Mouse (Mus musculus) c-Kit-positive CD71-positive TER-119-positive erythroid progenitor cells, embryonic 14.5 days (primary cell): Measurements from ENCODE around the gene Cntnap2.
"Not testable (repeated sequence)": the region's sequence is repeated elsewhere in the genome, so short reads cannot be mapped to it uniquely, and the experiment has no call there.

Experiments used
- DNase-seq: peaks from one replicate; pipeline ENCODE4 v3.0.0-alpha.2; 2013; ENCODE audit warnings: low spot score

Gene Cntnap2

GRCm38 (mm10) chr6:47175356-47176156, 2116.4 kb downstream of the Cntnap2 start:
- DNase-seq: not testable (repeated sequence)

GRCm38 (mm10) chr6:47176157-47176555, 2117.0 kb downstream of the Cntnap2 start:
- not testable (repeated sequence) for DNase-seq

DNA sequence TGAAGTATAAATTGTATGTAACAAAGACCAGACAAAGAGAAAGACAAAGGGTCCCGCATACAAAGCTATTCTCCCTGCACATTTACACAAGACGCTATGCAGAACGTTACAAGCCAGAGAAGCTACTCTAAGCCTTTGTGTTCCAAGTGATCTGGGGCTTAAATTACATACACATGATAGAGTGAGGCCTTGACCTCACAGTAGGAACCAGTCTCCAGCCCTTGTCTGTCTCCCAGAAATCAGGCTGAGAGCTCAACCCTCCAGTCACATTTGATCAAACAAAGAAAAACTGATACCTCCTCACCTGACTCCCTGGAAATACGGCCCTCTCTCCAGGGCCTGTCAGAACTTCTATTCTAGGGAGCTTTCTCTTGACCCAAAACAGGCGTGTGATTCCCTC, 2122.2 kb downstream of the Cntnap2 start:
- not testable (repeated sequence) for DNase-seq

DNA sequence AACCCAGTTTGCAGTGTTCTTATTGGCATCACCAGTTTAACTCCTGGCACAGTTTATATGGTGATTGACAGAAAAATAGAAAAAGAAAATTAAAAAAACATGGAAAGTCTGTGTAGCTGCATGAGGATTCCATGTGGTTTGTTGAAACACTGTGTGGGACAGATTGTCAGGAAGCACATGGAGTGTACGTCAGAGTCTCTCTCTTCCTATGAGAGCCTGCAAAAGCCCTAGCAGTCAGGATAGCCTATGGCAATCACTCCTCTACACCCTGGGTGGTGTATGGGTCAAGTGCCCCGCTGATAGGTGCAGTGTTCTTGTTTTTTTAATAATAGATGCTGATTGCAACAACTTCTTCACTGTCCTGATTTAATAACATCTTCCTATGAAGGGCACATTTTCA, 2123.1 kb downstream of the Cntnap2 start:
- no peak for DNase-seq

DNA sequence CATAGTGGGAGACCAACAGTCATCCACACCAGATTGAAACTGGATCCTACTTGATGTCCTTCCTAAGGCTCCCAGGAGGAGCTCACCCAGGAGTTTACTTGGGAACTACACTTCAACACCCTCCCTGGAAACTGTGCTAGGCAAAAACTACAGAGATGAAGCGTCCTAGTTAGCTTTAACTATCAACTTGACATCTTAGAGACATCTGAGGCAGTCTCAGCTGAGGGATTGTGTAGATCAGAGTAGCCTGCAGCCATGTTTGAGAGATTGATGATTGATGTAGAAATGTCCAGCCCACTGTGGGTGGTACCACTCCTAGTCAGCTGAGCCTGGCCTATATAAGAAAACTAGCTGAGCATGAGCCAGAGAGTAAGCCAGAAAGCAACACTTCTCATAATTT, 2123.6 kb downstream of the Cntnap2 start:
- DNase-seq: no peak

- DNase-seq: not testable (repeated sequence)
Measured at GRCm38 (mm10) chr6:47183850-47184249, 2124.7 kb downstream of the Cntnap2 start.

DNA sequence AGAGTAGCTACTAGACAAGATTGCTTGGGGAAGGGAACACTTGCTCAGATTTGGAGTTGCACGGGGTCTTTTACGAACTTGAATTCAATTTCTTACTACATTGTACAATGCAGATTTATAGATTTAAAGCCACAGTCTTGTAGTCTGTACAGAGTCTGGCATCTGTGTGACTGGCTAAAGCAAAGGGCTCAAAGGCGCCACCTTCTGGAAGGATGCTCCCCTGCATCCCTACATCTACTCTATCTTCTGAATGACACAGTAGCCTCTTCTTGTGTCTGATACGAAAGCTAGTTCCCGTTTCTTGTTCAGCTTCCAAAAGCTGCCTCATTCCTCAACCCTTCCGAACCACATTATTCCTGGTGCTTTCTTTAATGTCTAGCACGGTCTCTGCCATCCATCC, 2129.0 kb downstream of the Cntnap2 start:
- DNase-seq: peak; percentile 57

DNA sequence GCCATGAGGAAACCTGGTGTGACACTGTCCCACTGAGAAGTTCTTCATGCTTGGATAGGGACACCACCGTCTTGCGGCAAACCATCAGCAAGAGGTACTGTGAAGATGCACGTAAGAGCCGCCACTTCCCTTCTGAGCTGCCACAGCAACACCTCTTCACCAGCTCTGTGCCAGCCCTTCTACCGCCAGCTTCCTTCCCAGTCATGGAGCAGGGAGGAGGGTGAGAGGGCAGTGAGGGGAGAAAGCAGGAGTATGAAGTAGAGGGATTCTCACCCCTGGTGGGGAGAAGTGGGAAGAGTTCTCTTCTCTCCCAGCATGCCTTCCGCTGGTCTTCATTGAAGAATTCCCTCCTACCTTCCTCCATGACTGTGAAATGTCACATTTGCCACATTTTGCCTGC, 2129.4 kb downstream of the Cntnap2 start:
- DNase-seq: not testable (repeated sequence)

GRCm38 (mm10) chr6:47190282-47190681, 2131.1 kb downstream of the Cntnap2 start:
- no peak for DNase-seq

DNA sequence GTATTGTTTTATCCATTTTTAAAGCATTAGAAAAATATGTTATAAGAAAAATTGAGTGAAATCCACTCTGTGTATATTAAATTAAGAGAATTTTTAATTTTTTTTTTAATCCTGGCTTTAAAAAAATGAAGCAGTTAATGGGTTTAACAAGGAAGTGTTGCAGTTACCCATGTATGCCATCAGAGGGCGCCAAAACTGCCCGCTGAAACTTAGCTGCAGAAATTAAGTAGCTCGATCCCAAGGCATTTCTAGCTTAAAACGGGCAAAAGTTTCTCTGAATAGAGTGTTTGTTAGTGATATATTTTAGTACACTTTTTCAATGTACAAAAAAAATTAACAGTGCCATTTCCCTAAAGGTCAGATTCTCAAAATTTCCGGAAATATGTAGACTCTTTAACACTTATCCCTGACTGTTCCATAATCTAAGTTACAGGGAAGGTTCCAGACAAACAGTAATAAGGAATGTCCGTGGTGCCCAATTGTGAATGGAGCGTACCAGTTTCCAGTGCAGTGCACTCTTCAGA, 2132.2 kb downstream of the Cntnap2 start:
- DNase-seq: peak; percentile 75

GRCm38 (mm10) chr6:47191940-47192339, 2132.8 kb downstream of the Cntnap2 start:
- DNase-seq: peak; percentile 57

GRCm38 (mm10) chr6:47192478-47192877, 2133.3 kb downstream of the Cntnap2 start:
- no peak for DNase-seq

DNA sequence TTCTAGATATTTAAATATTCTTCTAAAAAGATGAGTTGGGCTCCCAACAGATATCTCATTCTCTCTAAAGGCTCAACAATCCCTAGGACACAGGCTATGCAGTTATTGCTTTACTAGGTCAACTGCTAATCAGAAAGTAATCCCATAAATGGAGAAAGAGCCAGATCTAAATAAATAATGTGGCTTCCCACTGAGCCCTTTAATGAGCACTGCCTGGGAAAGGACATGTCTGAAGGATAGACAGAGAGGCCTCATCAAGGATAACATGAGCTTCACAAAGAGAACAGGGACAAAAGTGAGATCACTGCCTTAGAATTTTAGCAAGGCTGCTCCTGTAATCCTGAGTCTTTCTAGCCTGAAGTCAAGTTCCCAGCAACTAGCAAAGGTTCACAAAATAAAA, 2138.4 kb downstream of the Cntnap2 start:
- no peak for DNase-seq

DNA sequence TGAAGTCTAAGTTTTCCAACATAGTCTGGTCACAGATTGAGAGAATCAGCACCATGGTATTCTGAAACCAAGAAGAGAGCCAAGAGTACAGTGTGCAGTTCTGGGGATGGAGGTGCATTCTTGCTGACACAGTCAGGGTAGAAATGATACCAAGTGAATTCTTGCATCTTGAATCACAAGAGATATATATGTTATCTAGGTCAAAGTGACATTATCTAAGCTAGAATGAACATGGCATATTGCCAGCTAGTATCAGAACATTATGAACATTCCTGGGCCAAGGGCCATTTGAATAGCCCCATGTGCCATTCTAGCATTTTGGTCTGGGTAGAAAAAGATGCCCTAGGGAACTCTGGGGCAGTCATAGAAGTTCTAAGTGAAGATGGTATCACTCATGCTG, 2141.5 kb downstream of the Cntnap2 start:
- no peak for DNase-seq

GRCm38 (mm10) chr6:47208031-47208430, 2148.9 kb downstream of the Cntnap2 start:
- DNase-seq: no peak

DNA sequence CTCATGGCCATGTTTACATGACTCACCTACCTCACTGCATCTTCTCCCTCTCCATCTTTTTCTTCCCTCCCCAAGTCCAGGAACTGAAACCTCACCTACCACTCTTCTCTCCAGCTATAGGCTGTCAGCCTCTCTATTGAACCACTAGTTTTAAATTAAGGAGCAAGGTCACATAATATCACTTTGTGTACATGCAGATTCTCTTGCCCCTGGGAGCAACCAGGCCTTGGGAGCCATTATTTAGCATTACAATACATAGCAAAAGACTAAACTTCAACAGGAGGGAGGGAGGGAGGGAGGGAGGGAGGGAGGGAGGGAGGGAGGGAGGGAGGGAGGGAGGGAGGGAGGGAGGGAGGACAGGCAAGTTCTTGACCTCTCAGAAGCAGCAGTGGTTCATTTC, 2155.6 kb downstream of the Cntnap2 start:
- no peak for DNase-seq

GRCm38 (mm10) chr6:47223578-47223977, 2164.4 kb downstream of the Cntnap2 start:
- not testable (repeated sequence) for DNase-seq

GRCm38 (mm10) chr6:47225391-47225790, 2166.2 kb downstream of the Cntnap2 start:
- not testable (repeated sequence) for DNase-seq

DNA sequence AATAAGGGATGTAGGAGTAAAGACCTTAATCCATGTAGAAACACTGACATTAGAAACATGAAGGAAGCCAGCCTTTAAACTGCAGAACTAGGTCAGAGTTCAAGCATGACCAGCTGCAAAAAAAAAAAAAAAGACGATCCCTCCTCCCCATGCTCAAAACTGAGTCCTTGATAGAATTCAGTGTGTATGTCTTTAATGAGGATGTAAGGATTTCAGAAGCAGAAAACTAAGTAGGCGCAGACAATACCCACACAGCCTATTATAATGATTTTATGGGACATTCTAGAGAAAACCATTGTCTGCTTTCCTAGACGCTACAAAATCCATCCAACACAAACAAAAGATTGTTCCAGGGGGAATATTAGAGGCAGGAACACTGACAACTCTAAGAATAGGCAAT, 2168.4 kb downstream of the Cntnap2 start:
- DNase-seq: no peak

- DNase-seq: no peak
Measured at GRCm38 (mm10) chr6:47228676-47229317, 2169.6 kb downstream of the Cntnap2 start.

- DNase-seq: no peak
Measured at GRCm38 (mm10) chr6:47231513-47231912, 2172.4 kb downstream of the Cntnap2 start.

- DNase-seq: no peak
Measured at GRCm38 (mm10) chr6:47239376-47239921, 2180.3 kb downstream of the Cntnap2 start.

DNA sequence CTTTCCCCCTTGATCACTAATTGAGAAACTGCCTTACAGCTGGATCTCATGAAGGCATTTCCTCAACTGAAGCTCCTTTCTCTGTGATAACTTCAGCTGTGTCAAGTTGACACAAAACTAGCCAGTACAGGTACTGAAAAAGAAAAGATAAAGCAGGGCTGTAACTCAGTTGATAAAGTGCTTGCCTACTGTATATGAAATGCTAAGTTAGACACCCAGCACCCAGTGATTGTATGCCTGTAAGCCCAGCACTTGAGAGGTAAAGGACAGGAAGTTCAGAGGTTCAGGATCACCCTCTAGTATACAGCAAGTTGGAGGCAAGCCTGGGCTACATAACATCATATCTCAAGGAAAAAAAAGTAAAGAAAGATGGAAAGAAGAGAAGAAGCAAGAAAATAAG, 2182.2 kb downstream of the Cntnap2 start:
- DNase-seq: peak; percentile 26
